Mouse (Mus musculus): ENCODE results near the gene Galnt10. TPM values are rescaled to one million over a fixed set of nuclear protein-coding genes. Genes with fewer than 3 reads are reported as not detected.

The Galnt10 gene
- polyA plus RNA-seq, 1 experiment from 2014 or later: 15.6 TPM

DNA sequence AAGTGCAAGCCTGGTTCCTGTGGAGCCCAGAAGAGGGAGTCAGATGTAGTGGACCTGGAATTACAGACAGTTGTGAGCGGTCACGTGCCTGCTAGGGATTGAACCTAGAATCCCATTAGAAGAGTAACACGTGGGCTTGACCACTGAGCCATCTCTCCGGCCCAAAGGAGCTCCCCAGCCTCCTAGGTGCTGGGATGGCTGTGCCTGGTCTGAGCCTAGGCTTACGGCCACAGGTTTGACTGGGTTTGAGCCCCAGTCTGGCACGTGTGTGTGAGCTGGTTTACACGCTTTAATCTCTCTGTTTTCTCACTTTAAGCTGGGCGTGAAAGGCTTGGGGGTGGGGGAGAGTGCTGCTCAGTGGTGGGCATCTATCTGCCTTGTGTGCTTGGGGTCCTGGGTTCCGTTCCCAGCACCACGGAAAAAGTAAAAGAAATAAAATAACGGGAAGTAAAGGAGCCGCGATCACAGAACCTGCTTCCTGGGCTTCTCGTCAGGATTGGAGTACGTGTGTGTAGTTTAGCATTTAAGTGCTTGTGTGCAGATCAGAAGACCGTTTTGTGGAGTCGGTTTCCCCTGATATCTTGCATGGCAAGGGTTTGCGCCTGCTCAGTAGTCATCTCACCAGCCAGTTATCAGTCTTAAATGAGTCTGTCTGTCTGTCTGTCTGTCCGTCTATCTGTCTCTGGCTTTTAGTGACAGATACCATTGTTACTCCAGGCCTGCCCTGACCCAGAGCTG lies 16.4 kb downstream of the Galnt10 start:
- no peak for ATAC-seq
- WGBS: 91% methylated on average over 19 of the region's 19 CpGs
- no peaks in the 10 kb centered on the region for H3K9me3 ChIP-seq
- no peak overlapping the region for H3K9ac ChIP-seq (replicated peaks)
- H3K4me3 ChIP-seq (replicated peaks): no peak overlapping the region
- H3K4me1 ChIP-seq (replicated peaks): peaks cover 24% of the 10 kb centered on the region
- H3K27ac ChIP-seq: no peak overlapping the region
- no peak overlapping the region for H3K4me2 ChIP-seq (replicated peaks)
- H3K36me3 ChIP-seq: no peaks in the 10 kb centered on the region
- H3K27me3 ChIP-seq: no peaks in the 10 kb centered on the region

DNA sequence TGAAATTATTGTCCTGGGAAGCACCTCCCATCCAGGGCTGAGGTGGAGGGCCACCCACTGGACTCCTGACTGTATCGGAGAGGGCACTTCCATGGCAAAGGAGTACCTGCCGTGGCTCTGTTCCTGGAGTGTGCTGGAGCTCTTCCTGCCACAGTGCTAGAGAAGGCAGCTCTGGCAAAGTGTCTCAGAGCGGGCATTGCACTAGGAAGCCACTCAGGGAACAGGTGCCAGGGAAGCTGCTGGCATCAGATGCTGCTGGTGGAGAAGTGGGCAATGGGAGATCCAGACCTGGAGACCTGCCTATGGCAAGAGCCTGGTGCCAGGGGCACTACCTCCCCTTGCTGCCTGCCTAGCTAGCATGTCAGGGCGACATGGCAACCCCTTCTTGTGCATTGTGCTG lies 17.0 kb downstream of the Galnt10 start:
- Histone ChIP-seq H3K9ac (replicated peaks) (no peak overlapping the region), H3K4me2 (replicated peaks) (no peak overlapping the region), H3K9me3 (no peaks in the 10 kb centered on the region), H3K27ac (no peak overlapping the region), H3K4me3 (replicated peaks) (no peak overlapping the region), H3K27me3 (no peaks in the 10 kb centered on the region), H3K36me3 (no peaks in the 10 kb centered on the region), H3K4me1 (replicated peaks) (peaks cover 18% of the 10 kb centered on the region)
- ATAC-seq: no peak
- WGBS: 85% methylated on average over 4 of the region's 4 CpGs

DNA sequence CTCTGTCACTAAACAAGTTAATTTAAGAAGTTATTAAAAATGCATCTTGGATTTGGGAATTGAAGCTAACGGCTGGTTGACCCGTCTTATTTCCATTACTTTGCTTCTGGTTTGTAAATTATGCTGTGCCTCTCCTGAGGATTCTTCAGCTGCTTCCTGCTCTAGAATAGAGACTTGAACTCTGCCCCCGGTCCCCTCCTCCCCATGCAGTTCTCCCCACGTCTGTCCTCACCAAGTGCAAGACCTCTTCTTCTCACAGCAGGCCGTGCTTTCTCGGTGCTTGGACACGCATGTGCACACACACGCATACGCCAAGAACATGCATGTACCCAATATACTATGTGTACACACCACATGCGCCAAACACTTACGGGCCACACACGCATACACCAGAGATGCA lies 18.0 kb downstream of the Galnt10 start:
- no peaks in the 10 kb centered on the region for H3K36me3 ChIP-seq
- no peak overlapping the region for H3K4me2 ChIP-seq (replicated peaks)
- no peaks in the 10 kb centered on the region for H3K9me3 ChIP-seq
- H3K4me3 ChIP-seq (replicated peaks): no peak overlapping the region
- ATAC-seq: no peak
- H3K27ac ChIP-seq: no peak overlapping the region
- H3K27me3 ChIP-seq: no peaks in the 10 kb centered on the region
- no peak overlapping the region for H3K9ac ChIP-seq (replicated peaks)
- WGBS: 78% methylated on average over 12 of the region's 12 CpGs
- H3K4me1 ChIP-seq (replicated peaks): peaks cover 12% of the 10 kb centered on the region

DNA sequence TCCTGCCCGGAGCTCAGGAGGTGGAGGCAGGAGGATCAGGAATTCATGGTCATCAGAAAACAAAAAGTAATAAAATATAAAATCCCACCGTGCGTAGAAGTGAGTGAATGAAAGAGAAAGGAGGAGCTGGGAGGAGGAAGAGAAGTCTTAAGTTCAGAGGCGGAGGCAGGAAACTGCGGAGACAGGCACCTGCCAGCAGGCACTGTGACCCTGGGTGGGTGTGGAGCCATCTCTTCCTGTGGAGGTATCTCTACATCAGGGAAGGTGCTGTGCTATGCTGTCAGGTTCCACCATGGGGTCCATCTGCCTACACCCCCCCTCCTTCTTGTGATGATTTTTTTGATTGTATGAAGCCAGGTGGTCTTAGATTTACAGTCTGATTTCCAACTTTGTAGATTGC lies 19.5 kb downstream of the Galnt10 start:
- Histone ChIP-seq H3K4me3 (replicated peaks) (no peak overlapping the region), H3K36me3 (no peaks in the 10 kb centered on the region), H3K9ac (replicated peaks) (no peak overlapping the region), H3K27me3 (no peaks in the 10 kb centered on the region), H3K27ac (no peak overlapping the region), H3K9me3 (no peaks in the 10 kb centered on the region), H3K4me2 (replicated peaks) (no peak overlapping the region), H3K4me1 (replicated peaks) (peaks cover 12% of the 10 kb centered on the region)
- WGBS: 90% methylated on average over 5 of the region's 5 CpGs
- no peak for ATAC-seq

DNA sequence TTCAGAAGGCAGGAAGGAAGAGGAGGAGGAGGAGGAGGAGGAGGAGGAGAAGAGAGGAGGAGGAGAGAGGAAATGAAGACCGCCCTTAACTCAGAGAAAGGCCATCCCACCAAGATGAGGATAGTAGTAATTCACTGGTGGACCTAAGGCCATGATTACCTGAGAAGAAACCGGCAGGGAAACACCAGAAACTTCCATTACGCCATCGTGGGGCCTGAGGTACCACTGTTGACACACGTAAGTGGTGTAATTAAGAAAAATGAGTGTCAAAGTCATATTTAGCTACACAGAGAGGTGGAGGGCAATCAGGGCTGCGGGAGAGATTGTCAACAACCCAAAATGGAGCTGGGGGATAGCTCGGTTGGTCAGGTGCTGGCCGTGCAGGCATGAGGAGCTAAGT lies 23.0 kb downstream of the Galnt10 start:
- WGBS: 98% methylated on average over 8 of the region's 8 CpGs
- H3K4me3 ChIP-seq (replicated peaks): no peak overlapping the region
- H3K27ac ChIP-seq: no peak overlapping the region
- H3K27me3 ChIP-seq: no peaks in the 10 kb centered on the region
- H3K36me3 ChIP-seq: no peaks in the 10 kb centered on the region
- no peak overlapping the region for H3K9ac ChIP-seq (replicated peaks)
- no peaks in the 10 kb centered on the region for H3K9me3 ChIP-seq
- H3K4me1 ChIP-seq (replicated peaks): peaks cover 15% of the 10 kb centered on the region
- no peak overlapping the region for H3K4me2 ChIP-seq (replicated peaks)
- ATAC-seq: no peak

DNA sequence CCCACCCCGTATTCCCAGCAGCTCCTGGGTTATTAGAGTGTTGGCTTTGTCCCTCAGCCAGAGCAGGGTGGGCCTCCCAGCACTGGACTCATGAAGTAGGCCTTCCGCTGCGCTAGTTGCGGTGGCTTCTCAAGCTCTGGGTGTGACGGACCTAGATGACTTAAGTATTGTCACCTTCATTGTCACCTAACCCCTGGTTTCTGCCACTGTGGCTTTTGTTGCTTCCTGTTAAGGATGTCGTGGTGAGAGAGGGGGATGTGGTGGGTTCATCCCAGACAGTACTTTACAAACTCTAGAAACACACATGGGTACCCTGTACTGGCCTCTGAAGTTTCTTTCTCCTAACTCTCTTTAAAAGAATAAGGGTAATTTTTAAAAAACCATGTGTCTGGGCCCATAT lies 24.3 kb downstream of the Galnt10 start:
- Histone ChIP-seq H3K9ac (replicated peaks) (no peak overlapping the region), H3K27ac (no peak overlapping the region), H3K4me1 (replicated peaks) (peaks cover 13% of the 10 kb centered on the region), H3K36me3 (no peaks in the 10 kb centered on the region), H3K27me3 (no peaks in the 10 kb centered on the region), H3K4me3 (replicated peaks) (no peak overlapping the region), H3K9me3 (no peaks in the 10 kb centered on the region), H3K4me2 (replicated peaks) (no peak overlapping the region)
- WGBS: 80% methylated on average over 6 of the region's 6 CpGs
- no peak for ATAC-seq

DNA sequence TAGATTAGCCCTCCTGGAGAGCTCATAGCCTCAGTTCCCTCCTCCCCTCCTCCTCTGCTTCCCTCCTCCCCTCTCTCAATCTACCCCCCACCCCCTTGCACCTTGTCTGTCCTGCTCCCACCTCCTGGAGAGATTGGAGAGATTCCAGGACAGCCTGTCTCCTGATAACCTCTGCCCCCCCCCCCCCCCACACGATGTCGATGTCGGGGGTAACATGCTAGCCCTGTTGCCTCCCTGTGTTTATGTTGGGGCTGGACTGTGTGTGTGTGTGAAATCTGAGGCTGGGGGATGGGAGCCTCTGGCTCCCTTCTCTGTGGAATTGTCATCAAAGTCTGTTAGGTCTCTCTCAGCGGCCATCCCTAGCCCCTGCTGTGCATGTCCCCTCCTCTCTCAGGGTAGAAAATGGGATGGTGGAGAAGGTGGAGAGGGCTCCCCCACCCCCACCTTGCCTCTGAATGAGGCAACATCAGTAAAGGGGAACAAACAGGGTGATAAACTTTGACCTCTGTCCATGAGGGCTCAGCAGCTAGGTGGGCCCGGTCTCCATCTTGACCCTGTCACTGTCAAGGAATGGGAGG lies 26.0 kb downstream of the Galnt10 start:
- no peaks in the 10 kb centered on the region for H3K27me3 ChIP-seq
- H3K36me3 ChIP-seq: no peaks in the 10 kb centered on the region
- ATAC-seq: 0 out of 2 replicates have a peak, but pooled peaks have one; percentile 20
- no peak overlapping the region for H3K4me3 ChIP-seq (replicated peaks)
- H3K4me2 ChIP-seq (replicated peaks): no peak overlapping the region
- no peak overlapping the region for H3K27ac ChIP-seq
- H3K4me1 ChIP-seq (replicated peaks): peaks cover 13% of the 10 kb centered on the region
- H3K9me3 ChIP-seq: no peaks in the 10 kb centered on the region
- H3K9ac ChIP-seq (replicated peaks): no peak overlapping the region
- WGBS: 5% methylated on average over 5 of the region's 5 CpGs

DNA sequence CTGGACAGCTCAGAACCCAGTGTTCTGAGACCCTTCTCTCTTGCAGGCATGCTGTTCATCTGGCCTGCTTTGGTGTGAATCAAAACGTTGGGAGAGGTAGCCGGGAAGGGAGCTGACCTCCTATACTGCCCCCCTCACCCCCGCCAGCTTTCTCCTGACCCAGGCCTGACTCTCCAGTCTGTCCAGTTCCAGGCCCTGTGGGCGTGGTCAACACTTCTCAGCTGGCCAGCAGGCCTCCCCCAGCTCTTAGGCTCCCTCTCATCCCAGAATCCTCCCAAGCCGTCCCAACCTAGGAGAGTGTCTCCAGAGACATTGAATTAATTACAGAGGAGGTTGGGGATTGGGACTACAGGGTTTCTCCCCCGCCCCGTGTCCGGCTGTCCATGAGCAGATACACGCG lies 26.6 kb downstream of the Galnt10 start:
- Histone ChIP-seq H3K27ac (no peak overlapping the region), H3K4me1 (replicated peaks) (peaks cover 13% of the 10 kb centered on the region), H3K9ac (replicated peaks) (no peak overlapping the region), H3K9me3 (no peaks in the 10 kb centered on the region), H3K4me2 (replicated peaks) (no peak overlapping the region), H3K27me3 (no peaks in the 10 kb centered on the region), H3K4me3 (replicated peaks) (no peak overlapping the region), H3K36me3 (no peaks in the 10 kb centered on the region)
- ATAC-seq: no peak
- 60% methylated on average over 10 of the region's 10 CpGs for WGBS

DNA sequence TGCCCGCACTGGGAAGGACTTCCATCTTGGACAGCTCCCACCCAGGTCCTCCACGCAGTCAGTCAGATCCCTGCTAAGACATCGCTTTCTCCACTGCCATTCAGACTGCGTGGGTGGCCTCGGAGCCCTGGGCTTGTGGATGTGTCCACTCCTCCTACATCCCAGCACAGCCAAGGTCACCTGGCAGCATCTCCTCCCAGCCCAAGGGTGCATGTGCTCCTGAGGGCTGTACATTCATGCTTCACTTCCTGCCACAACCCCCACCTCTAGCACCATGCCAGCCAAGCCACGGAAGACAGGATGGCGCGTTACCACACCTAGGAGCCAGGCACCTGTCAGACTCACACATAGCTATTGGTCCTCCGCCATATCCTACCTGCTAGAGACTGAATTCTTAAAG lies 27.8 kb downstream of the Galnt10 start:
- Histone ChIP-seq H3K36me3 (no peaks in the 10 kb centered on the region), H3K4me3 (replicated peaks) (no peak overlapping the region), H3K27me3 (no peaks in the 10 kb centered on the region), H3K9me3 (no peaks in the 10 kb centered on the region), H3K9ac (replicated peaks) (no peak overlapping the region), H3K4me1 (replicated peaks) (peaks cover 16% of the 10 kb centered on the region), H3K4me2 (replicated peaks) (no peak overlapping the region), H3K27ac (no peak overlapping the region)
- 95% methylated on average over 9 of the region's 9 CpGs for WGBS
- ATAC-seq: no peak

DNA sequence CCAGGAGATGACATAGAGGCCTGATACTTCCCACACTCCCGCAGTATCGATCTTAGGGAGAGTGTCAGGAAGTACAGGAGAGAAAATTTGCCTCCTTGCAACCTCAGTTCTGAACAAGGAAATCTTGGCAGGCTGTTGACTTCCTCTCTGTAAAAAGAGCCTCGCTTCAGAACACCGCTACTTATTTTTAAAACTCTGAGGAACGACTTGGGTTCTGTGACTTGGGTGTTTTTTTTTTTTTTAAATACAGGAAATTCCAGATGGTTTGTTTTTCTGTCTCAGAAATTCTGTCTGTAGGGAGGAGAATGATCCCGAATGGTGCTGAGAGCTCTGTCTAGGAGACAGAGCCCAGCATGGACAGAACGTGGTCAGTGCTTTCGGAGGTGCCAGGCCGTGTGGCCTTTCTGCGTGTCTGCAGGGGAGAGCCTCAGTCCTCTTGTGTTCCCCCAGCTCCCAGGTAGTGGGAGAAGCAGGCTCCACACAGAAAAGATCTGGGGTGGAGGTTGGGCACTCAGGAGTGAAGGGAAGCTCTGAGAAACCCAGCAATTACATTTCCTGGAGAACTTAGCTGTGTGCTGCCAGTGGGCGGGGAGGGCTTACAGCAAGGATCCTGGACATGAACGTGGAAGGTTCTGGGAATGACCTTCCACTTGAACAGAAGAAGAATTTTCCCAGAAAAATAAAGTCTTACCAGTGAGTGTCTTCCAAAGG lies 28.9 kb downstream of the Galnt10 start:
- peaks cover 17% of the 10 kb centered on the region for H3K4me1 ChIP-seq (replicated peaks)
- no peak for ATAC-seq
- no peak overlapping the region for H3K4me3 ChIP-seq (replicated peaks)
- no peak overlapping the region for H3K9ac ChIP-seq (replicated peaks)
- H3K36me3 ChIP-seq: no peaks in the 10 kb centered on the region
- no peaks in the 10 kb centered on the region for H3K9me3 ChIP-seq
- WGBS: 88% methylated on average over 12 of the region's 12 CpGs
- no peaks in the 10 kb centered on the region for H3K27me3 ChIP-seq
- no peak overlapping the region for H3K4me2 ChIP-seq (replicated peaks)
- no peak overlapping the region for H3K27ac ChIP-seq

DNA sequence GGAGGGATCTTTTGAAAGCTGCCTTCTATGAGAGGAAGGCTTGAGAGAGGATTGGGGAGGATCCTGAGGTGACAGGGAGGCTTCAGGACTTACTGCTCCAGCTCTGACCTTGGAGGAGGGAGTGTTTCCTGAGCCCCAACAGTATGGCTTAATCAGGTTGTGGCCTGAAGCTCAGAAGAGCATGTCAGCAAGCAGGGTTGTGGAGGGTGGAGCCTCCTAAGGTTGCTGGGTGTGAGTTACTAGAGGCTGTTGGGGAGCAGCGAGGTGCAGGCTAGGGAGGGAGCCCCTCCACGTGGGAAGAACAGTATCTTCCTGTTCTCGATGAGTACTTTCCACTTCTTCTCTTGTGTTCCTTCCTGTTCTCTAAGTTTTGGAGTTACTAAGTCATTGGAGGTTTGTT lies 32.0 kb downstream of the Galnt10 start:
- H3K27me3 ChIP-seq: 0 out of 2 replicates have a peak, but pooled peaks cover 5% of the 10 kb centered on the region
- no peaks in the 10 kb centered on the region for H3K9me3 ChIP-seq
- H3K27ac ChIP-seq: no peak overlapping the region
- H3K4me1 ChIP-seq (replicated peaks): peaks cover 22% of the 10 kb centered on the region
- ATAC-seq: no peak
- H3K9ac ChIP-seq (replicated peaks): no peak overlapping the region
- H3K36me3 ChIP-seq: no peaks in the 10 kb centered on the region
- H3K4me3 ChIP-seq (replicated peaks): no peak overlapping the region
- H3K4me2 ChIP-seq (replicated peaks): no peak overlapping the region
- WGBS: 82% methylated on average over 3 of the region's 3 CpGs

DNA sequence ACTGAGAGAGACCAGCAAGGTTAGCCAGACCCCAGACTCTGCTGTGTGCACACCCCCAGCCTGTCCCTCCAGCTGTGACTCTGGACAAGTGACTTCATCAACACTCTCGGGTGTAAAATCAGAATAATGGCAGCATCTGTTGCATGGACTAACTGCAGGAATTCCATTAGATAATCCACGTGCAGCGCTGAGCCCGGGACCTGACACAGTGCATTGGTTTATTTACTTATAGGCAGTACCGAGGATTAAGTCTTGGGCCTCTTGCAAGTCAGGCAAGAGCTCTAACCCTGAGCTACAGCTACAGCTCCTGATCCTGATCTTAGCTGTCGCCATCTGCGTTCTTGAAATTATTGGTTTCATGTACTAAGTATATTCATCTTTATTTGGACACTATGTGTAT lies 37.3 kb downstream of the Galnt10 start:
- WGBS: 29% methylated on average over 7 of the region's 7 CpGs
- Histone ChIP-seq H3K4me3 (replicated peaks) (no peak overlapping the region), H3K27ac (no peak overlapping the region), H3K9me3 (no peaks in the 10 kb centered on the region), H3K27me3 (0 out of 2 replicates have a peak, but pooled peaks cover 5% of the 10 kb centered on the region), H3K36me3 (no peaks in the 10 kb centered on the region), H3K4me1 (replicated peaks) (peaks cover 67% of the 10 kb centered on the region), H3K4me2 (replicated peaks) (no peak overlapping the region), H3K9ac (replicated peaks) (no peak overlapping the region)
- 0 out of 2 replicates have a peak, but pooled peaks have one; percentile 22 for ATAC-seq

All from midbrain, embryonic 13.5 days (tissue).